Mouse (Mus musculus) embryo, embryonic 11.5 days (tissue): Measurements from ENCODE around the gene Slc11a1.

Experiments used
- DNase-seq: peaks from one replicate; pipeline ENCODE4 v3.0.0-alpha.2; 2012; ENCODE audit warnings: low read depth, low spot score

Gene Slc11a1

DNA sequence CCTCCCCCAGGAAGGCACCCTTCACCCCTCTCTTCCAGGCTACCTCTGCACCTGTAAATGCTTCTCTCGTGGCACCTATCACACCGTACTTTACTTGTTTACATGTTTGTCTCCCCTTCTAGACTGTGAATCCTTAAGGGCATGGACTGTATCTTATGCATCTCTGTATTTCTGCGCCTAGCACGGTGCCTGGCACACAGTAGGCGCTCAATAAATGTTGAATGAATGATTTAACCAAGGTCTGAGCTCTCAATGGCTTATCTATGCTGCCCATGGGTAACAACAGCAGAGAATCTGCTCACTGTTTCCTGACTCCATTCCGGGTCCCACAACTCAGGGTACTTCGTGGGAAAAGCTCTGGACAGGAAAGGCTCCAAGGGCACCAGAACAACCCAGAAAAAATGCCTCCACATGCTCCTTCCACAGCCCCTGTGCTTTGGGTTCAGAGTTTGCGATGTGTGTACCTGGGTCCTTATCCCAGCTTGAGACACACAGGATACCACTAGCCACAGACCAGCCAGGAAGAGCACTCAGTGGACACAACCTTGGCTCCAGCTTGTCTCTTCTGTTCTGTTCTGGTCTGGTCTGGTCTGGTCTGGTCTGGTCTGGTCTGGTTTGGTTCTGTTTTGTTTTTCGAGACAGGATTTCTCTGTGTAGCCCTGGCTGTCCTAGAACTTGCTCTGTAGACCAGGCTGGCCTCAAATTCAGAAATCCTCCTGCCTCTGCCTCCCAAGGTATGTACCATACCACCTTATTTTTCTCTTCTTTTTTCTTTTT, 21.4 kb upstream of the Slc11a1 start:
- DNase-seq: no peak

DNA sequence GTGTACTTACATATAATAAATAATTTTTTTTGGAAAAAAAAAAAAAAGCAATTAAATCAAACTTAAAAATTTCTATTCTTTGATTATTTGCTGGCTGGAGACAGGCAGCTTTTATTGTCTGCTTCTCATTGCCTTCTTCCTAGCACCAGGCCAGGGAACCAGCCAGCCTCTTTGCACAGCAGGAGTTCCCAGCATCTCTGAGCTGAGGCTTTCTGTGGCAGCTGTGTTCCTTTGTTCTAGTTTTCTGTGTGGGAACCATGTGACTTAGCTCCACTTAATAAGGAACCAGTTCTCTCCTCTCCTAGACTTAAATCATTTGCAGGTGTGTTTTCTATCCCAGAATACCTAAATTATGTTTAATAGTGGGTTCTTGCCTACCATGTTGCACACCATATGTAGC, 17.5 kb upstream of the Slc11a1 start:
- no peak for DNase-seq

DNA sequence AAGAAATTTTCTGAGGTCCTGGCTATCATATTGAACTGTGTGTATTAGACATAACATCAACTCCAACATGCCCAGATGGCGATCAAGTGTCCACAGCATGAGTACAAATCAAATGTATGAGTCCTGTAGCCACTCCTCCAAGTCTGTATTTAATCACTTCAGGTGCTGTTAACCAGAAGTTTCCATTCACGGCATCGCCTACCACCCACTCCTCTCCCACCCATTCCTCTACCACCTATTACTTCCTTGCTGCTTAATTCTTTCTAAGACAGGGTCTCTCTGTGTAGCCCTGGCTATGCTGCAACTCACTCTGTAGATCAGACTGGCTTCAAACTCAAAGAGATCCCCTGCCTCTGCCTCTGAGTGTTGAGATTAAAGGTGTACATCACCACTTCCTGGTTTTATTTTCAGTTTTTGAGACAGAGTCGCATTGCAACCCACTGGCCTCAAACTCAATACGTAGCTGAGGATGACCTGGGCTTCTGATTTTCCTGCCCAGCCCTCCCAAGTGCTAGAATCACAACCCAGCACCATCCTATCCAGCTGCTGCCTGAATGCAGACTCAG, 15.0 kb upstream of the Slc11a1 start:
- no peak for DNase-seq

DNA sequence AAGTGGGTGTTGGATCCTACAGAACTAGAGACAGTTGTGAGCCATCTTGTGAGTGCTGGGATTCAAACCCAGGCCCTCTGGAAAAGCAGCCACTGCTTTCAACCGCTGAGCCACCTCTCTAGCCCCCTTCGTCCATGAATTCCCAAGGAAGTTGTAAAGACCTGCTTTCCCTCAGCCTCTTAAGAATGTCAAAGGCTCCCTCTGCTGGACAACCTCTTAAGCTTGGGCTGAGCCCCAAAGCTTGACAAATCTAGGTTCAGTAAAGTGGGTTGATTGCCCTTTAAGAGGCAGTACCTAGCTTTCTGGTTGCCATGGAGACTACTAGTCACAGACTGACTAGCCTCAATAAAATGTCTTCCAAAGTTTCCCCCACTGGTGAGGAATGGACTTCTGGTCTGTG, 13.2 kb upstream of the Slc11a1 start, which contains the start of gene Catip:
TSS of gene Catip (plus strand) at position 297 of the 400 bp plus-strand sequence.
- DNase-seq: peak; percentile 78

DNA sequence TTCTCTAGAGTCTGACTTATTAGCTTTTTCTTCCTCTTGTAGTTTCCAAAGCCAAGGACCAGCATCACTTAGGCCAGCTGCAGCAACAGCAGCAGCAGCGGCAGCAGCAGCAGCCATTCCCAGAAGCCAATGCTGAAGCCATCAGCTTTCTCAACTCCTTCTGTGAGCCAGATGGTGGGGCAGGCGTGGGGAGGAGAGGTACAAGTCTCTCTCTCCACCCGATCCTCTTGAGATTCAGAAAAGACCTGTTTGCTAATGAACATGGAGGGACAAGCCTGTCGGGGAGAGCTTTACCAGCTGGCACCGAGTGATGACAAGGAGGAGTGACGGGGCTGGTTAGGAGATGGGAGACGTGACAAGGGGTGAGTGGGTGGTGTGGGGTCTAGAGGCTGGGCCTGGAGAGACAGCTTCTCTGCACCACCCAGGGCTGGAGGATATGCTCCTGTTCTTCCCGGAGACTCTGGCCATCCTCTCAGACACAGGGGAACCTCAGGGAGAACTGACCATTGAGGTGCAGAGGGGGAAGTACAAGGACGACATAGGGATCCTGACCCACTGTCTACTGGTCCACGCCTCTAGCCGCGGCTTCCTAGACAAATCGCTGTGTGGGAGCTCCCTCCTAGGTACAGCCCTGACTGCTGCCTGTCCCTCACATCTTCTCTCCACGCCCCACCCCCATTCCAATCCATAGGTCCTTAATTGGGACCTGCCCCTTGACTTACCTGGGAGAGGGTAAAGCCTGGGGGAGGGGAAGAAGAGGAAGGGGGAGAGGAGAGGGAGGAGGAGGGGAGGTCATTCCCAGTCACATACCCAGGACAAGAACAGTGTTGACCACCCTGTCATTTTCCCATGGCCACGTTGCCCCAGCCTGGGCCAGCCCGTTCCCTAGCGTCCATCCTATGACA, 12.4 kb upstream of the Slc11a1 start:
- no peak for DNase-seq

DNA sequence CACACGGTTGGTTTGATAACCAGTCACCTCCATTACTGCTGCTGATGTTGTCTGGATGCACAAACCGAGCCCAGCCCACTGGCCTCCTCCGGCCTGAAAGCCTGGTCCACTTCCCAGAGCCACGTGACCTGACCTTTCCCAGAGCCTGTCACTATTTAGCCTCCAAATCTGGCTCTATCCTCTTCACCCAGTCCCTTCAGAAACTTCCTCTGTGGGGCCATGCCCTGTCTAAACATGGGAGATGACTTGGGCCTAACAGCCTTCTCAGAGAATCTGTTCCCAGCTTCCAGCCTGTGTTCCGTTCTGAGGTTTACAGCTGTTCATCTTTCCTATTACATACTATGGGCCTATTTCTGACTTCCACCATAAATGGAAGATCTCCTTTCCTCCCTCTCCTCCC, 11.6 kb upstream of the Slc11a1 start:
- no peak for DNase-seq

DNA sequence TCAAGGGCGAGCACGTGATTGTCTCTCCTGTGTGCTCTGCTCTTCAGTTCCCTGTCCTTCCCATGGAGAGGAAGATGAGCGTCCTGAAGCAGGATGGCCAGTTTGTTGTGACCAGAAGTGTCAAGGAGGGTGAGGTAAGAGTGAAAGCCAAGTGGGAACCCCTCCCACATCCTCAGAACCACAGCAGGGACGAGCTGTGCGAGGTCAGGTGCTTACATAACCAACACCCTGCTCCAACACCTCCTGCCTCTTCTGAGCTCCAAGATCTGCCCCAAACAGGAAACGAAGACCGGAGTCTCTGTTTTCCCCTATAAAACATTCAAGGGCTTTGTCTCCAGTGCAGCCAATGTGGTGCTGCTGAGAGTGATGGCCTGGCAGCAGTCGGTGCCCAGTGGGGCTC, 10.7 kb upstream of the Slc11a1 start:
- DNase-seq: no peak

GRCm38 (mm10) chr1:74367886-74368645, 6.9 kb upstream of the Slc11a1 start:
- no peak for DNase-seq

GRCm38 (mm10) chr1:74370040-74370439, 5.0 kb upstream of the Slc11a1 start:
- DNase-seq: no peak

- no peak for DNase-seq
Measured at GRCm38 (mm10) chr1:74373372-74373771, 1.6 kb upstream of the Slc11a1 start.

DNA sequence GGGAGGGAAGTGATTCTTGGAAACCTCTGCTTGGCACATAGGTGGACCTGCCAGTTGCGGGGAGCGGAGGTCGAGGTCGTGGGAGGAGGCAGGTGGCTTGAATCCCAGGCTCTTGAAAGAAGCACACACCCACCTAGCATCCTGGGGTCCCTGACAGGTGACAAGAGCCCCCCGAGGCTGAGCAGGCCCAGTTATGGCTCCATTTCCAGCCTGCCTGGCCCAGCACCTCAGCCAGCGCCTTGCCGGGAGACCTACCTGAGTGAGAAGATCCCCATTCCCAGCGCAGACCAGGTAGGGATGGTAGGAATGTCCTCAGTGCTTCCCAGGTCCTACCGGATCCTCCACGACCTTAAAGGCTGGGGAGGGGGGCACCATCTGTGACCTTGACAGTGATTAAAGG, 566 bp downstream of the Slc11a1 start:
- no peak for DNase-seq

GRCm38 (mm10) chr1:74376396-74376795, 1.4 kb downstream of the Slc11a1 start:
- no peak for DNase-seq

GRCm38 (mm10) chr1:74379058-74379504, 4.1 kb downstream of the Slc11a1 start:
- no peak for DNase-seq

DNA sequence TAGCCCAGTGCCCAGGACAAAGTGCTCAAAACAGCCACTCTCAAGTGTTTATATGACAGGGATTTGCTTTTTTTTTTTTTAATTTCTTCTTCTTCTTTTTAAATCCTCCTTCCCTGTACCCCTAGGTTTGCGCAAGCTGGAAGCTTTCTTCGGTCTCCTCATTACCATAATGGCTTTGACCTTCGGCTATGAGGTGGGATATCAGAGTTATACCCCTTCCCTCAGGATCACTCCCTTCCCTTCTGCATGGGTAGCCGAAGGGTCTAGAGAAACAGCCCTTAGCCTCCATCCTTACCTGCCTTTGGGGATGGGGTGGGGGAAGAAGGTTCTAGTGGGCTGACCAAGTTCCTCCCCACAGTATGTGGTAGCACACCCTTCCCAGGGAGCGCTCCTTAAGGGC, 5.5 kb downstream of the Slc11a1 start:
- DNase-seq: no peak

DNA sequence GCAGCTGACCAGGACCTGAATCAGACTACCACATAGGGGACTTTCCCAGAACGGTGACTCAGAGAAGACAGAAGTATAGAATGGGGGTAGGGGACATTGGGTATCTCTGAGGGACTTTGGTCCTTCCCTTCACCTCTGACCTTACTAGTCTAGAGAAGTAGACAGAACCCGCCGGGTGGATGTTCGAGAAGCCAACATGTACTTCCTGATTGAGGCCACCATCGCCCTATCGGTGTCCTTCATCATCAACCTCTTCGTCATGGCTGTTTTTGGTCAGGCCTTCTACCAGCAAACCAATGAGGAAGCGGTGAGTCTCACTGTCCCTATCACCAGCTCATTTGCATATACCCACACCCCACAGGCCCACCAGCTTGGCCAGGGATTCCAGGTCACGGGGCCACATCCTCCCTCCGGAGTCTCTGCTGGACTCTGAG, 6.6 kb downstream of the Slc11a1 start:
- DNase-seq: no peak

- no peak for DNase-seq
Measured at GRCm38 (mm10) chr1:74383385-74383784, 8.4 kb downstream of the Slc11a1 start.

DNA sequence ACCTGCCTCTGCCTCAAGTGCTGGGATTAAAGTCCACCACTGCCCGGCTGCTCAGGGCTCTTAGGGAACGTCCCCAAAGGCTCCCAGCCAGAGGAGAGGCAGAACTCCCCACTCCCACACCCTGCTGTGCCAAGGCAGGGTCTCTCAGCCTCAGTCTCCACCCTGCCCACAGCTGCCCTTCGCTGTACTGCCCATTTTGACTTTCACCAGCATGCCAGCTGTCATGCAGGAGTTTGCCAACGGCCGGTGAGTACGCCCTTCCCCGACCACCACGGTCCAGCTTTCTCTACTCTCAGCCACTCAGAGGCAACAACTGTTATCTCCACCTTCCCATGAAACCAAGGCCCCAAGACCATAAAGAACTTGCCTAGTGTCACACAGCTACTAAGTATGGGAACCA, 9.5 kb downstream of the Slc11a1 start:
- DNase-seq: no peak

- DNase-seq: no peak
Measured at GRCm38 (mm10) chr1:74385064-74385463, 10.1 kb downstream of the Slc11a1 start.

- DNase-seq: no peak
Measured at GRCm38 (mm10) chr1:74385531-74385930, 10.5 kb downstream of the Slc11a1 start.

GRCm38 (mm10) chr1:74386363-74386713, 11.3 kb downstream of the Slc11a1 start:
- no peak for DNase-seq

- DNase-seq: peak; percentile 90
Measured at GRCm38 (mm10) chr1:74386714-74387385, 11.9 kb downstream of the Slc11a1 start.
